Comparison of ENCODE assay signal across 1 mouse cellular context in the genomic region with DNA sequence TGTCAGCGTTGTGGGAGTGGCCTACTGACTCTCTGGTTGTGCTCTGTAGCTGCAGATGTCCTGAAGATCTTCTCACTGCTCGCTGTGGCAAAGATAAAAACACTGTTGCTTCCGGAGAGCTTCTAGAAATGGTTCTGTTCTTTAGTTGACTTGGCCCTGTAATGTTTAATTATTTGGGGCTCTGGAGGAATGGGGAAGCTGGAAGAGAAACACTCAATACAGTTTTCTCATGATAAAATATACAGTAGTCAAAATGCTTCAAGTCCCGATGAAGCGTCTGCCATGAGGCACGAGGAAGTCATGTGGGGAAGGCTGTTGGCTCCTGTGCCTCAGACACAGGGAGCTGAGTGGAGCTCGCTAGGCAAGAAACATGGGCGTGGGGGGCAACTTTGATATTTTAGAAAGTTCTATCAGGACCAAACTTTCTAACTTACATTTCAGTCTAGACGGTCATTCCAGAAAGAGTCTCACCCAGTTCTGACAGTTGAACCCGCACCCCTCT.
TF ChIP-seq lines count a peak whose summit lies in the region.

No protein-coding gene starts in this region.

TF ChIP-seq in MEL, 35 proteins besides CTCF, POLR2A, EP300 and RAD21 (continued from another document):
- TF ChIP-seq POLR2AphosphoS5 (IDR thresholded peaks at IDR 0.05; ENCODE audit: borderline replicate concordance, low read depth, low read length) (0 out of 2 replicates have a peak, but pooled peaks have one; percentile 21), E2F4 (IDR thresholded peaks at IDR 0.05; ENCODE audit: borderline replicate concordance, low read depth, low read length) (no peak), NRF1 (IDR thresholded peaks at IDR 0.05; ENCODE audit: insufficient read depth, low read depth, low read length, poor library complexity, severe bottlenecking) (no peak), NELFE (IDR thresholded peaks at IDR 0.05; ENCODE audit: low read depth, low read length) (peak; percentile 30; the same call in 1 of the 2 replicates), SIN3A (IDR thresholded peaks at IDR 0.05; ENCODE audit: low read length) (peak; percentile 68), MAZ (IDR thresholded peaks at IDR 0.05; ENCODE audit: low read depth, low read length) (no peak), RCOR1 (IDR thresholded peaks at IDR 0.05; ENCODE audit: low read depth, low read length) (0 out of 2 replicates have a peak, but pooled peaks have one; percentile 4), USF1 (IDR thresholded peaks at IDR 0.05; ENCODE audit: low read depth, low read length) (peak; percentile 54; the same call in 1 of the 2 replicates), MAX (IDR thresholded peaks at IDR 0.05; ENCODE audit: low read length) (peak; percentile 84), POLR2AphosphoS2 (IDR thresholded peaks at IDR 0.05; ENCODE audit: low read length) (no peak), GABPA (IDR thresholded peaks at IDR 0.05; ENCODE audit: low read depth, low read length) (no peak)
TF ChIP-seq in MEL: peak in this region for 15.
